26 mouse cellular contexts compared by ENCODE assay signal in genomic region chr11:57297376-57297775, GRCm38 (mm10).
DNase-seq lines count a peak whose midpoint lies in the region; ATAC-seq and TF ChIP-seq lines count a peak whose summit lies in the region.
"Had no signal": no experiment of that assay in that cellular context is flagged by ENCODE, and none has a peak within 500 bp of the region (broad histone marks: within the 10 kb centered on the region; RNA-seq: fewer than 3 reads in every experiment).

No protein-coding gene starts in this region.

- intact Hi-C loops in left cerebral cortex, postnatal 10 days (cut with DNase I), result no loop called here

- WGBS in hindbrain, embryonic 10.5 days, result 92% methylated on average over 8 of the region's 8 CpGs
- WGBS in hindbrain, embryonic 16.5 days, result 90% methylated on average over 8 of the region's 8 CpGs
- WGBS in midbrain, embryonic 15.5 days, result 96% methylated on average over 8 of the region's 8 CpGs
- 96% methylated on average over 8 of the region's 8 CpGs for WGBS in midbrain, postnatal 0 days

- no peaks in the 10 kb centered on the region for H3K9me3 ChIP-seq in hindbrain, embryonic 10.5 days
- H3K9me3 ChIP-seq in hindbrain, embryonic 16.5 days (ENCODE audit: control insufficient read depth, low read length), result no peaks in the 10 kb centered on the region
- H3K9me3 ChIP-seq in midbrain, embryonic 15.5 days, result no peaks in the 10 kb centered on the region
- no peaks in the 10 kb centered on the region for H3K9me3 ChIP-seq in midbrain, postnatal 0 days (ENCODE audit: low read length)
- H3K9me3 ChIP-seq: embryonic facial prominence, embryonic 10.5 days; forebrain, embryonic 13.5 days; heart, embryonic 10.5 days; limb, embryonic 10.5 days; liver, embryonic 15.5 days; lung, embryonic 15.5 days; megakaryocyte, embryonic 14.5 days; stomach, embryonic 15.5 days had no signal

- TF ChIP-seq CTCF in midbrain, postnatal 0 days (IDR thresholded peaks at IDR 0.05), result no peak

- peaks cover 25% of the 10 kb centered on the region for H3K4me1 ChIP-seq in hindbrain, embryonic 10.5 days (replicated peaks)
- H3K4me1 ChIP-seq in hindbrain, embryonic 16.5 days (ENCODE audit: control insufficient read depth, insufficient read depth, low read depth, low read length), result peaks cover 3% of the 10 kb centered on the region; the same call in 1 of the 2 replicates
- peaks cover 6% of the 10 kb centered on the region; the same call in 1 of the 2 replicates for H3K4me1 ChIP-seq in midbrain, embryonic 15.5 days
- H3K4me1 ChIP-seq in midbrain, postnatal 0 days (ENCODE audit: insufficient read depth, low read length), result no peaks in the 10 kb centered on the region
- H3K4me1 ChIP-seq: heart, embryonic 10.5 days; liver, embryonic 15.5 days; lung, embryonic 15.5 days; stomach, embryonic 15.5 days had no signal

- H3K27me3 ChIP-seq in hindbrain, embryonic 10.5 days (ENCODE audit: insufficient read depth, poor library complexity, severe bottlenecking), result no peaks in the 10 kb centered on the region
- H3K27me3 ChIP-seq in hindbrain, embryonic 16.5 days (replicated peaks; ENCODE audit: control insufficient read depth, insufficient read depth, low read length), result no peaks in the 10 kb centered on the region
- no peaks in the 10 kb centered on the region for H3K27me3 ChIP-seq in midbrain, embryonic 15.5 days (replicated peaks)
- H3K27me3 ChIP-seq in midbrain, postnatal 0 days (ENCODE audit: insufficient read depth, low read length), result no peaks in the 10 kb centered on the region
- H3K27me3 ChIP-seq: forebrain, embryonic 13.5 days; liver, embryonic 15.5 days; lung, embryonic 15.5 days; stomach, embryonic 15.5 days had no signal

- no peak overlapping the region for H3K9ac ChIP-seq in hindbrain, embryonic 16.5 days (ENCODE audit: low read depth, low read length)
- no peak overlapping the region for H3K9ac ChIP-seq in midbrain, embryonic 15.5 days
- H3K9ac ChIP-seq in midbrain, postnatal 0 days (replicated peaks; ENCODE audit: low read length, poor library complexity, severe bottlenecking), result no peak overlapping the region
- H3K9ac ChIP-seq: forebrain, embryonic 13.5 days; liver, embryonic 15.5 days; lung, embryonic 15.5 days; stomach, embryonic 15.5 days had no signal

- DNase-seq in adrenal gland, postnatal 14 days, result peak; percentile 15
- DNase-seq in adrenal gland, postnatal 10 days, result no peak
- no peak for DNase-seq in hindbrain, embryonic 10.5 days (ENCODE audit: low spot score)
- no peak for DNase-seq in midbrain, postnatal 0 days (ENCODE audit: low spot score)
- DNase-seq in left cerebral cortex, postnatal 10 days (ENCODE audit: extremely low spot score in 1 of 2, low spot score in 2 of 2), result no peak
- DNase-seq: cerebellum, adult 11-12 months; cerebellum, postnatal 10 days; gastrocnemius, postnatal 10 days; heart, postnatal 4 days; kidney, postnatal 25 days; liver; lung, postnatal 36 days; thymus, postnatal 25 days had no signal

- no peaks in the 10 kb centered on the region for H3K36me3 ChIP-seq in hindbrain, embryonic 10.5 days
- H3K36me3 ChIP-seq in hindbrain, embryonic 16.5 days (ENCODE audit: control insufficient read depth, insufficient read depth, low read length), result no peaks in the 10 kb centered on the region
- no peaks in the 10 kb centered on the region for H3K36me3 ChIP-seq in midbrain, embryonic 15.5 days (replicated peaks)
- H3K36me3 ChIP-seq in midbrain, postnatal 0 days (ENCODE audit: insufficient read depth, low read length), result peaks cover 10% of the 10 kb centered on the region; the same call in 1 of the 2 replicates
- H3K36me3 ChIP-seq: embryonic facial prominence, embryonic 10.5 days; heart, embryonic 10.5 days; limb, embryonic 10.5 days; liver, embryonic 15.5 days; lung, embryonic 15.5 days; stomach, embryonic 15.5 days had no signal

- H3K27ac ChIP-seq in hindbrain, embryonic 10.5 days, result peak overlapping the region; percentile 72; the same call in 1 of the 2 replicates
- no peak overlapping the region for H3K27ac ChIP-seq in hindbrain, embryonic 16.5 days (ENCODE audit: low read depth, low read length)
- H3K27ac ChIP-seq in midbrain, embryonic 15.5 days, result 0 out of 2 replicates have a peak overlapping the region, but pooled peaks have one; percentile 1
- H3K27ac ChIP-seq in midbrain, postnatal 0 days (ENCODE audit: low read depth, low read length), result no peak overlapping the region
- H3K27ac ChIP-seq: embryonic facial prominence, embryonic 10.5 days; forebrain, embryonic 13.5 days; heart, embryonic 10.5 days; limb, embryonic 10.5 days; liver, embryonic 15.5 days; lung, embryonic 15.5 days; stomach, embryonic 15.5 days had no signal

- no peak overlapping the region for H3K4me3 ChIP-seq in hindbrain, embryonic 10.5 days
- no peak overlapping the region for H3K4me3 ChIP-seq in hindbrain, embryonic 16.5 days (ENCODE audit: low read length)
- H3K4me3 ChIP-seq in midbrain, embryonic 15.5 days, result no peak overlapping the region
- H3K4me3 ChIP-seq in midbrain, postnatal 0 days (ENCODE audit: low read depth, low read length), result no peak overlapping the region
- H3K4me3 ChIP-seq: embryonic facial prominence, embryonic 10.5 days; forebrain, embryonic 13.5 days; heart, embryonic 10.5 days; limb, embryonic 10.5 days; liver, embryonic 15.5 days; lung, embryonic 15.5 days; megakaryocyte, embryonic 14.5 days; stomach, embryonic 15.5 days had no signal

- H3K4me2 ChIP-seq in hindbrain, embryonic 16.5 days (ENCODE audit: low read length), result no peak overlapping the region
- H3K4me2 ChIP-seq in midbrain, embryonic 15.5 days, result no peak overlapping the region
- no peak overlapping the region for H3K4me2 ChIP-seq in midbrain, postnatal 0 days (ENCODE audit: low read depth, low read length, poor library complexity, severe bottlenecking)
- H3K4me2 ChIP-seq: forebrain, embryonic 13.5 days; liver, embryonic 15.5 days; lung, embryonic 15.5 days; stomach, embryonic 15.5 days had no signal

- no peak for ATAC-seq in hindbrain, embryonic 16.5 days
- no peak for ATAC-seq in midbrain, embryonic 15.5 days (replicated peaks)
- no peak for ATAC-seq in midbrain, postnatal 0 days (ENCODE audit: low FRiP score)
- ATAC-seq: CD4-positive, CD25-positive, alpha-beta regulatory T cell, adult 4 months; intestine, postnatal 0 days; Patski had no signal

Comparison
In these comparisons a context has a peak if more than half of its experiments do, and no peak if none do; other contexts are left out.
1. H3K27ac ChIP-seq: peak in hindbrain, embryonic 10.5 days (single experiment) and midbrain, embryonic 15.5 days (single experiment); none in hindbrain, embryonic 16.5 days (single experiment) and midbrain, postnatal 0 days (single experiment).